Mouse (Mus musculus) stomach, embryonic 14.5 days (tissue): Measurements from ENCODE around the gene Nudcd3. TPM values are rescaled to one million over a fixed set of nuclear protein-coding genes. Genes with fewer than 3 reads are reported as not detected.

ENCODE experiments used
- ATAC-seq: fragments of 200-750 bp; cut with Nextera tagmentation; 2 replicates; pipeline ENCODE4 v1.8.0; 2017; ENCODE audit warnings: low read depth, moderate TSS enrichment; ENCODE audit not compliant: insufficient number of reproducible peaks, insufficient read depth, low FRiP score
- H3K27ac ChIP-seq: fragments of 300-500 bp; sonication (generic); 2 replicates; pipeline ENCODE4 v1.5.1; 2014; ENCODE audit warnings: mild to moderate bottlenecking, low read length, moderate library complexity, mixed read lengths
- H3K27me3 ChIP-seq: fragments of 300-500 bp; sonication (generic); 2 replicates; pipeline ENCODE4 v1.6.1; 2014; ENCODE audit warnings: low read length, control low read depth, mixed read lengths; ENCODE audit not compliant: control insufficient read depth, insufficient read depth
- H3K36me3 ChIP-seq: fragments of 300-500 bp; sonication (generic); 2 replicates; pipeline ENCODE4 v1.6.1; 2014; ENCODE audit warnings: mild to moderate bottlenecking, control low read depth, low read length, moderate library complexity, mixed read lengths; ENCODE audit not compliant: control insufficient read depth, insufficient read depth
- H3K4me1 ChIP-seq: fragments of 300-500 bp; sonication (generic); 2 replicates; pipeline ENCODE4 v1.6.1; 2014; ENCODE audit warnings: low read length, control low read depth, mixed read lengths; ENCODE audit not compliant: control insufficient read depth, insufficient read depth
- H3K4me2 ChIP-seq: fragments of 300-500 bp; sonication (generic); replicated peaks from 2 replicates; pipeline ENCODE4 v1.6.1; 2014; ENCODE audit warnings: low read depth, low read length, control low read depth
- H3K4me3 ChIP-seq: fragments of 300-500 bp; sonication (generic); 2 replicates; pipeline ENCODE4 v1.5.1; 2014; ENCODE audit warnings: low read depth, low read length, control low read depth
- H3K9ac ChIP-seq: fragments of 300-500 bp; sonication (generic); replicated peaks from 2 replicates; pipeline ENCODE4 v1.6.1; 2014; ENCODE audit warnings: low read depth, mild to moderate bottlenecking, control low read depth, low read length, moderate library complexity, mixed read lengths
- H3K9me3 ChIP-seq: fragments of 300-500 bp; sonication (generic); 2 replicates; pipeline ENCODE4 v1.6.1; 2016; ENCODE audit warnings: low read depth, low read length, control low read depth; ENCODE audit not compliant: control insufficient read depth
- WGBS: fragments of 180-500 bp; shearing (Covaris S2); extraction: QIAGEN DNeasy Blood & Tissue Kit; methylation state at CpG from one replicate; pipeline ENCODE4 v1.1.7; 2014; 5-methylcytosine and 5-hydroxymethylcytosine counted together
- polyA plus RNA-seq: library from polyadenylated mRNA; unstranded; fragments of >200 nt; fragmentation: Nextera tagmentation; extraction: Ambion mirVana; gene quantifications from 2 replicates; pipeline ENCODE4 v1.2.1, GENCODE M21; 2014

Nudcd3 gene
- polyA plus RNA-seq, 1 experiment from 2014 or later, result 42.0 TPM

DNA sequence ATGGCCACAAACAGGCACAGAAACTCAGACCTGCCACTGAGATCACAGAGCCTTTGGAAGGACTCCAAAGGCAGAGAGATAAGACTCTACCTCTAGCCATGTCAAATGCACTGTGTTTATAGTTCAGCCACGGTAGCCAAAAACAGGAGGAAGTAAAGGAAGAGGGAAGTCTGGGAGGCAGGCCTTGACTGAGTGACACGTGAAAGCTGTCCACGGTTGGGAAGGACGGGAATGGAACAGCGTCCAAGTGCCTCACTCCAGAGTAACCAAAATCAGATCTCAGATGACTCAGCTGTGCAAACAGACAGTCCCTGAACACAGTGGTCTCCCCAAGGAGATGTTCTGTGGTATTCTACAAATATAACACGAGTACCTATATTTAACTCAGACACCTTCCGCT is 25.5 kb downstream of the Nudcd3 start:
- Histone ChIP-seq H3K36me3 (no peaks in the 10 kb centered on the region), H3K27ac (no peak overlapping the region), H3K4me2 (no peak overlapping the region), H3K4me1 (peaks cover 11% of the 10 kb centered on the region; the same call in 1 of the 2 replicates), H3K9ac (no peak overlapping the region), H3K4me3 (no peak overlapping the region), H3K27me3 (no peaks in the 10 kb centered on the region), H3K9me3 (no peaks in the 10 kb centered on the region)
- WGBS, result 45% methylated on average over 7 of the region's 7 CpGs
- no peak for ATAC-seq

DNA sequence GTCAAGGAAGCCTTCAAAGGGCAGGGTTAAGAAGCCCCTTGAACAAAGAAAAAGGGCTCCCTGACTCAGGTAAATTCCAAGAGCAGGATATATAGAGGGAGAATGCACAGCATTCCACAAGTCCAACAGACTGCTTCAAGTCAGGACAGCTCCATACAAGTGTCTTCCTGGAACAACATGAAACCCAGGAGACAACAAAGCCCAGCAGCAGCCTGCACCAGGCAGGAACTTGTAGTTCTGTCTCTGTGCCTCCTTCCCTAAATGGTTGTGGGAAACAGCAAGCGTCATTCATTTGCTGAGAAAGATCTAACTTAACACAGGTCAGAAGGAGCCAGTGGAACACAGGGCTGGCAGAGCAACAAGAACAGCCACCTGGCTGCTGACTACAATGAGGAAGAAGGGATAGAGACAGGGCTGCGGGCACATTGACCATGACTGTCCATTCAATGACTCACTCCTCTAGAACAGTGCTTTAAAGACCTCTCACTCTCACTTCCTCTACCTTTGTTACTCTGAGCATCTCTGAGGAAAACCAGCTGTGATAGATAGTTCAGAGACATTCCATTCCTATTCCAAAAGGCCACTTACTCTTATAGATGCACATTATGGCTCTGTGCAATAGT is 31.1 kb downstream of the Nudcd3 start:
- Histone ChIP-seq H3K4me1 (no peaks in the 10 kb centered on the region), H3K36me3 (no peaks in the 10 kb centered on the region), H3K9me3 (no peaks in the 10 kb centered on the region), H3K27ac (no peak overlapping the region), H3K27me3 (no peaks in the 10 kb centered on the region), H3K9ac (no peak overlapping the region), H3K4me3 (no peak overlapping the region), H3K4me2 (no peak overlapping the region)
- no peak for ATAC-seq
- WGBS, result 68% methylated on average over 2 of the region's 2 CpGs

DNA sequence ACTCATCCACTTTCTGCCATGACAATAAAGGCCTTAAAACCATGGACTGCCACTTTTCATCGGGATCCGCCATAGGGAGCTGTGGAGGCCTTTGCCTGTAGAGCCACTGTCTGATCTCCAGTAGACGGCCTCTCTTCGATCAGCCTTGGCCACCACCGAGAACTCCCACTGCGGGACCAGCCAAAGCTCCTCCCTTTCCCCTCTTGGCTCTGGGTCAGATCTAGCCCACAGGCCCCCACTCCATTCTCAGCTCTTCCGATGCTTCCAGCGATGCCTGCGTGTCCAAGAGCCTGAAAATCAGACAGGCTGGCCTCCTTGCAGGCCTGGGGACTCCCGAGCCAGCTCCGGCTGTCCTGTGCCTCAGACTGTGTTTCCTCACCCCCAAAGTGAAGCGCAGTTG is 33.9 kb downstream of the Nudcd3 start:
- Histone ChIP-seq H3K4me3 (no peak overlapping the region), H3K36me3 (no peaks in the 10 kb centered on the region), H3K9me3 (no peaks in the 10 kb centered on the region), H3K27ac (no peak overlapping the region), H3K4me1 (no peaks in the 10 kb centered on the region), H3K27me3 (no peaks in the 10 kb centered on the region), H3K4me2 (no peak overlapping the region), H3K9ac (no peak overlapping the region)
- 94% methylated on average over 12 of the region's 12 CpGs for WGBS
- ATAC-seq, result no peak

DNA sequence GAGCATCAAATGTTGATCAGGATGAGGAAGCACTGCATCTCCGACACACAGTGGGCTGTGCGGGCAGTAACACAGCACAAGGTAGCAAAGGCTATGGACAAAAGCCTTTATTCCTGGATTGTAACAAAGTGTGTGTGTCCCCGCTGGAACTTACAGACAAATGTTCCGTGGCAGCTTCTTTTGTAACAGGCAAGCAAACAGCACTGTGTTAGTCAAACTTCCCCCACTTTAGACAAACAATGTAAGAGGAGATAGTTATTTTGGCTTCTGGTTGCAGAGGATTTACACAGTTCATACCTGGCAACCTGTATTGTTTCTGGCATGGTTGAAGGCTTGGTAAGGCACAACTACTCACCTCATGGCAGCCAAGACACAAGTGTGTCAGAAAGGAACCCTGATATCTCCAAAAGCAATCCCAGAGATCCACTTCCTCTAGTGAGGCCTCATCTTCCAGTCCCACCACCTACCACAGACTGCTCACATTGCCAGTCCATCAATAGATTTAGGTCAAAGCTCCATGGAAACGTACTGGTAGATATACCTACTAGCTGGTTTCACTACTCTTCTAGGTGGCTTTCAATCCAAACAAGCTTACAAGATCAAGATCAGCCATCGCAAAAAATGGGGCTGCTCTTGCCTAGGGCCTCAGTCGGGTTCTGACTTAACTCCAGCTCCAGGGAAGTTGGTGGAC is 34.7 kb downstream of the Nudcd3 start:
- H3K9me3 ChIP-seq, result no peaks in the 10 kb centered on the region
- H3K4me2 ChIP-seq, result no peak overlapping the region
- no peaks in the 10 kb centered on the region for H3K27me3 ChIP-seq
- no peaks in the 10 kb centered on the region for H3K4me1 ChIP-seq
- H3K27ac ChIP-seq, result no peak overlapping the region
- 79% methylated on average over 7 of the region's 7 CpGs for WGBS
- no peak overlapping the region for H3K9ac ChIP-seq
- no peak overlapping the region for H3K4me3 ChIP-seq
- no peaks in the 10 kb centered on the region for H3K36me3 ChIP-seq
- no peak for ATAC-seq

DNA sequence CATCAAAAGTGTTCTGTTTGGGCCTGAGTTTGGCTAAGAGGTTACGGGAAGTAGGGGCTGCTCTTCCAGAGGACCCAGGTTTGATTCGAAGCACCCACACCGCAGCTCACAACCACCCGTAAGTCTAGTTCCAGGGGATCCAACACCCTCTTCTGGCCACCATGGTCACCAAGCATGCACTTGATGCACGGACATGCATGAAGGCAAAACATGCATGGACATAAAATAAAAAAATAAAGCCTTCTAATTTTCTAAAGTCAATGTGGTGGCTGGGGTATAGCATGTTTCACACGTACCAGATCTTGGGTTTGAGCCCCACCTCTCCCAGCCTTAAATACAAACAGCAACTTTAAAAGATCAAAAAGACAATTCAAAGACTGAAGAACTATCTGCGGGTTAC is 35.4 kb downstream of the Nudcd3 start:
- H3K9ac ChIP-seq, result no peak overlapping the region

DNA sequence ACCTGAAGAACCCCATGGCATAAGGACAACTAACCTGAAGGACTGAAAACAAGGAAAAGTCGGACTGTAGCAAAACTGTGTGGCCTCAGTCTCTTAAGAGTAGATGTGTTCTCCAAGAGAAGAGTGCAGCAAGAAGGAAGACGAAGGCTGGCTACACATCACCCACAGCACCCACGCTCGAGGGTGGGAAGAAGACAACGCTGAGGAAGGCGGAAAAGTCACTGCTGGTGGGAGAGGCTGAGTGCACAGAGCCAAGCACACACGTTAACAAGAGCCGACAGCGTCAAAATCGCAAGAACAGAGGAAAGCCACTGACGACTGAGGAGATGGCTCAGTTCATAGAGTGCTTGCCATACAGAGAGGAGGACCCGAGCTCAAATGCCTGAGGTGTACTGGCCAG is 36.5 kb downstream of the Nudcd3 start:
- no peak overlapping the region for H3K4me2 ChIP-seq
- H3K27me3 ChIP-seq, result no peaks in the 10 kb centered on the region
- no peak overlapping the region for H3K4me3 ChIP-seq
- no peaks in the 10 kb centered on the region for H3K36me3 ChIP-seq
- no peak overlapping the region for H3K9ac ChIP-seq
- ATAC-seq, result no peak
- 90% methylated on average over 12 of the region's 12 CpGs for WGBS
- no peak overlapping the region for H3K27ac ChIP-seq
- H3K4me1 ChIP-seq, result no peaks in the 10 kb centered on the region
- H3K9me3 ChIP-seq, result no peaks in the 10 kb centered on the region

More for the DNA sequence above, 35.4 kb downstream of the Nudcd3 start:
- Histone ChIP-seq H3K4me3 (no peak overlapping the region), H3K27me3 (no peaks in the 10 kb centered on the region), H3K36me3 (no peaks in the 10 kb centered on the region), H3K4me2 (no peak overlapping the region), H3K9me3 (no peaks in the 10 kb centered on the region), H3K4me1 (no peaks in the 10 kb centered on the region), H3K27ac (no peak overlapping the region)
- no peak for ATAC-seq
- WGBS, result 96% methylated on average over 7 of the region's 7 CpGs

DNA sequence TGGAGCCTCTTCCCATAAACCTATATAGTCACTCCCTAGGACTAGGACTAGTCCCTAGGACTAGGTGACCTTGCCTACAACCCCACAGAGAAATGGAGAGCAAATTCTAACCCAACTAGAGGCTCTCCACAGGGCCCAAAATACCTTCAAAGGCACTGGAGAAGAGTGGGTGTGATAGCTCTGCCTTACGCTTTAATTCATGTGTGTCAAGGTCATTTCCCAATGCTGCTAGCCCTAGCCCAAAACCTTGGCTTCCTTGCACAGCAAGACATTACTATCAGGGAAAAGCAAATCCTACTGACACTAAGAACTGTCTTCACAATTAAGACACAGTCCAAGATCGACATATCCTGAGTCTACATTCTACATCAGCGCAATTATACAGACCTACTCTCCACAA is 37.2 kb downstream of the Nudcd3 start:
- Histone ChIP-seq H3K9me3 (no peaks in the 10 kb centered on the region), H3K4me3 (no peak overlapping the region), H3K4me1 (no peaks in the 10 kb centered on the region), H3K27me3 (no peaks in the 10 kb centered on the region), H3K9ac (no peak overlapping the region), H3K4me2 (no peak overlapping the region), H3K27ac (no peak overlapping the region), H3K36me3 (no peaks in the 10 kb centered on the region)
- WGBS, result 96% methylated on average over 3 of the region's 3 CpGs
- no peak for ATAC-seq

DNA sequence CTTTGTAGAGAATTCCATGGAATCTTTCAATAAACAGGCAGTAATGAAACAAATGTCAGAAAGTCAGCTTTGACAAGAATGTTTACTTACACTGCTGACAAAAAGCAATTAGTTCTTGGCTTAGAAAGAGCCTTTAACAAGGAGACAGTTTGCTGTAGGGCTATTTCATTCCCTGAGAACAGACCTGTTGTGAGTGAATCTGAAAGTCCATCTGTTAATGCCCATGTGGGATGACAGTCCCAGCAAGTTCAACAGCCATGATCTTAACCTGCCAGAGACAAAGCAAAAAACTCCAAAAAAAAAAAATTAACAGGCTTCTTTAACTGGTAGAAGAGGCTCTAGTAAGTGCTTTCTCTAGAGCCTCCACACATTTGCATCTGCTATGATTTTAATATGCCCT is 38.7 kb downstream of the Nudcd3 start:
- no peak overlapping the region for H3K4me3 ChIP-seq
- H3K4me1 ChIP-seq, result no peaks in the 10 kb centered on the region
- H3K9me3 ChIP-seq, result no peaks in the 10 kb centered on the region
- H3K4me2 ChIP-seq, result no peak overlapping the region
- no peak overlapping the region for H3K9ac ChIP-seq
- no peak for ATAC-seq
- H3K27ac ChIP-seq, result no peak overlapping the region
- no peaks in the 10 kb centered on the region for H3K36me3 ChIP-seq
- H3K27me3 ChIP-seq, result no peaks in the 10 kb centered on the region
